ENCODE assay signal across 23 mouse cellular contexts in genomic region chr1:177165336-177165735, GRCm38 (mm10).
DNase-seq lines count a peak whose midpoint lies in the region; ATAC-seq and TF ChIP-seq lines count a peak whose summit lies in the region.
"Had no signal": no experiment of that assay in that cellular context is flagged by ENCODE, and none has a peak within 500 bp of the region (broad histone marks: within the 10 kb centered on the region; RNA-seq: fewer than 3 reads in every experiment).

No protein-coding gene starts in this region.

- H3K27me3 ChIP-seq in forebrain, embryonic 12.5 days: no peaks in the 10 kb centered on the region
- no peaks in the 10 kb centered on the region for H3K27me3 ChIP-seq in forebrain, embryonic 11.5 days (ENCODE audit: control insufficient read depth, insufficient read depth, low read length)
- no peaks in the 10 kb centered on the region for H3K27me3 ChIP-seq in midbrain, embryonic 11.5 days (ENCODE audit: control insufficient read depth, insufficient read depth, low read length)
- H3K27me3 ChIP-seq in midbrain, embryonic 14.5 days (ENCODE audit: control insufficient read depth, insufficient read depth, low read length): no peaks in the 10 kb centered on the region
- no peaks in the 10 kb centered on the region for H3K27me3 ChIP-seq in forebrain, postnatal 0 days (ENCODE audit: insufficient read depth, low read length)
- H3K27me3 ChIP-seq: heart, embryonic 13.5 days had no signal

- TF ChIP-seq CTCF in forebrain, postnatal 0 days (IDR thresholded peaks at IDR 0.05; ENCODE audit: low read depth): no peak

- ATAC-seq in forebrain, embryonic 12.5 days (ENCODE audit: low FRiP score): 0 out of 2 replicates have a peak, but pooled peaks have one; percentile 60
- no peak for ATAC-seq in forebrain, embryonic 11.5 days (replicated peaks; ENCODE audit: low FRiP score)
- peak; percentile 67 for ATAC-seq in midbrain, embryonic 11.5 days (ENCODE audit: low FRiP score)
- no peak for ATAC-seq in midbrain, embryonic 14.5 days (ENCODE audit: low FRiP score, low TSS enrichment)
- peak; percentile 25; the same call in 1 of the 2 replicates for ATAC-seq in forebrain, postnatal 0 days
- ATAC-seq: activated CD4-positive, CD25-positive, alpha-beta regulatory T cell, adult 4 months; hindbrain, postnatal 0 days; inflammation-experienced regulatory T-cells, adult 6 months; intestine, embryonic 16.5 days had no signal

- no peak overlapping the region for H3K4me3 ChIP-seq in forebrain, embryonic 12.5 days (replicated peaks)
- H3K4me3 ChIP-seq in forebrain, embryonic 11.5 days (ENCODE audit: low read depth, low read length): no peak overlapping the region
- no peak overlapping the region for H3K4me3 ChIP-seq in midbrain, embryonic 11.5 days (ENCODE audit: low read depth, low read length)
- H3K4me3 ChIP-seq in midbrain, embryonic 14.5 days (replicated peaks; ENCODE audit: low read depth, low read length): no peak overlapping the region
- H3K4me3 ChIP-seq in forebrain, postnatal 0 days (ENCODE audit: low read depth, low read length): no peak overlapping the region
- H3K4me3 ChIP-seq: heart, adult 2 months; heart, embryonic 10.5 days; heart, embryonic 13.5 days had no signal

- H3K9me3 ChIP-seq in forebrain, embryonic 12.5 days: no peaks in the 10 kb centered on the region
- no peaks in the 10 kb centered on the region for H3K9me3 ChIP-seq in forebrain, embryonic 11.5 days (ENCODE audit: control insufficient read depth, low read length)
- no peaks in the 10 kb centered on the region for H3K9me3 ChIP-seq in midbrain, embryonic 11.5 days (ENCODE audit: control insufficient read depth, low read length)
- H3K9me3 ChIP-seq in midbrain, embryonic 14.5 days (ENCODE audit: control insufficient read depth, low read length): no peaks in the 10 kb centered on the region
- H3K9me3 ChIP-seq in forebrain, postnatal 0 days (ENCODE audit: low read length): no peaks in the 10 kb centered on the region
- H3K9me3 ChIP-seq: heart, embryonic 10.5 days; heart, embryonic 13.5 days had no signal

- H3K27ac ChIP-seq in forebrain, embryonic 12.5 days: no peak overlapping the region
- H3K27ac ChIP-seq in forebrain, embryonic 11.5 days (ENCODE audit: low read depth, low read length): no peak overlapping the region
- H3K27ac ChIP-seq in midbrain, embryonic 11.5 days (ENCODE audit: low read depth, low read length): no peak overlapping the region
- H3K27ac ChIP-seq in midbrain, embryonic 14.5 days (replicated peaks; ENCODE audit: low read depth, low read length): no peak overlapping the region
- no peak overlapping the region for H3K27ac ChIP-seq in forebrain, postnatal 0 days (ENCODE audit: low read depth, low read length)
- H3K27ac ChIP-seq: heart, adult 2 months; heart, embryonic 10.5 days; heart, embryonic 13.5 days; hindbrain, embryonic 14.5 days; hindbrain, postnatal 0 days had no signal

- no peak overlapping the region for H3K9ac ChIP-seq in forebrain, embryonic 12.5 days
- H3K9ac ChIP-seq in forebrain, embryonic 11.5 days (ENCODE audit: low read length): no peak overlapping the region
- H3K9ac ChIP-seq in midbrain, embryonic 11.5 days (ENCODE audit: low read length): no peak overlapping the region
- H3K9ac ChIP-seq in midbrain, embryonic 14.5 days (replicated peaks; ENCODE audit: low read length): no peak overlapping the region
- no peak overlapping the region for H3K9ac ChIP-seq in forebrain, postnatal 0 days
- H3K9ac ChIP-seq: heart, embryonic 13.5 days; hindbrain, embryonic 14.5 days had no signal

- 64% methylated on average over 2 of the region's 2 CpGs for WGBS in forebrain, embryonic 12.5 days
- WGBS in forebrain, embryonic 11.5 days: 74% methylated on average over 2 of the region's 2 CpGs
- 53% methylated on average over 2 of the region's 2 CpGs for WGBS in midbrain, embryonic 11.5 days
- 33% methylated on average over 2 of the region's 2 CpGs for WGBS in midbrain, embryonic 14.5 days
- WGBS in forebrain, postnatal 0 days: 34% methylated on average over 2 of the region's 2 CpGs

- H3K4me1 ChIP-seq in forebrain, embryonic 12.5 days: peaks cover 5% of the 10 kb centered on the region; the same call in 1 of the 2 replicates
- H3K4me1 ChIP-seq in forebrain, embryonic 11.5 days (replicated peaks; ENCODE audit: control insufficient read depth, insufficient read depth, low read length): no peaks in the 10 kb centered on the region
- peaks cover 3% of the 10 kb centered on the region for H3K4me1 ChIP-seq in midbrain, embryonic 11.5 days (ENCODE audit: control insufficient read depth, insufficient read depth, low read length)
- H3K4me1 ChIP-seq in midbrain, embryonic 14.5 days (ENCODE audit: control insufficient read depth, insufficient read depth, low read length): no peaks in the 10 kb centered on the region
- H3K4me1 ChIP-seq in forebrain, postnatal 0 days (ENCODE audit: insufficient read depth): no peaks in the 10 kb centered on the region

- H3K4me2 ChIP-seq in forebrain, embryonic 12.5 days: no peak overlapping the region
- no peak overlapping the region for H3K4me2 ChIP-seq in forebrain, embryonic 11.5 days (ENCODE audit: low read depth, low read length, severe bottlenecking)
- no peak overlapping the region for H3K4me2 ChIP-seq in midbrain, embryonic 11.5 days
- H3K4me2 ChIP-seq in midbrain, embryonic 14.5 days (ENCODE audit: low read length): no peak overlapping the region
- no peak overlapping the region for H3K4me2 ChIP-seq in forebrain, postnatal 0 days (ENCODE audit: low read depth)
- H3K4me2 ChIP-seq: heart, embryonic 13.5 days; hindbrain, embryonic 14.5 days had no signal

- DNase-seq in forebrain, embryonic 11.5 days (ENCODE audit: low spot score): no peak
- DNase-seq in midbrain, embryonic 11.5 days (ENCODE audit: low spot score, missing footprints): no peak
- DNase-seq in midbrain, embryonic 14.5 days: no peak
- DNase-seq in forebrain, postnatal 0 days: no peak
- DNase-seq in spleen, postnatal 14 days (ENCODE audit: low spot score in 2 of 2): no peak
- DNase-seq: adrenal gland, adult 8-10 months; adrenal gland, postnatal 25 days; cerebellum, adult 18-20 months; cerebellum, adult 9-10 months; cerebellum, postnatal 14 days; gastrocnemius, postnatal 10 days; gastrocnemius, postnatal 36 days; heart, adult 2 months; heart, postnatal 14 days; heart, postnatal 4 days had no signal

- H3K36me3 ChIP-seq in forebrain, embryonic 12.5 days (replicated peaks): no peaks in the 10 kb centered on the region
- no peaks in the 10 kb centered on the region for H3K36me3 ChIP-seq in forebrain, embryonic 11.5 days (ENCODE audit: control insufficient read depth, insufficient read depth, low read length)
- no peaks in the 10 kb centered on the region for H3K36me3 ChIP-seq in midbrain, embryonic 11.5 days (ENCODE audit: control insufficient read depth, insufficient read depth, low read length)
- no peaks in the 10 kb centered on the region for H3K36me3 ChIP-seq in midbrain, embryonic 14.5 days (ENCODE audit: control insufficient read depth, insufficient read depth, low read length)
- H3K36me3 ChIP-seq in forebrain, postnatal 0 days (ENCODE audit: insufficient read depth): no peaks in the 10 kb centered on the region
- H3K36me3 ChIP-seq: heart, embryonic 10.5 days; heart, embryonic 13.5 days had no signal

Comparison
In these comparisons a context has a peak if more than half of its experiments do, and no peak if none do; other contexts are left out.
1. ATAC-seq: peak in forebrain, embryonic 12.5 days (single experiment), midbrain, embryonic 11.5 days (single experiment) and forebrain, postnatal 0 days (single experiment); none in forebrain, embryonic 11.5 days (single experiment) and midbrain, embryonic 14.5 days (single experiment).